Mouse (Mus musculus) retina, postnatal 7 days (tissue): Measurements from ENCODE around the gene Ssh1.

Experiments used
- DNase-seq: peaks from one replicate; pipeline ENCODE4 v3.0.0-alpha.2; 2012; ENCODE audit warnings: low read depth, low spot score

Gene Ssh1

GRCm38 (mm10) chr5:113966452-113967150 lies 27.1 kb downstream of the Ssh1 start:
- DNase-seq: no peak

- DNase-seq: no peak
Measured at GRCm38 (mm10) chr5:113965659-113966185, 28.0 kb downstream of the Ssh1 start.

GRCm38 (mm10) chr5:113964972-113965371 lies 28.7 kb downstream of the Ssh1 start:
- no peak for DNase-seq

GRCm38 (mm10) chr5:113961776-113962175 lies 31.9 kb downstream of the Ssh1 start:
- DNase-seq: no peak

GRCm38 (mm10) chr5:113960416-113960815 lies 33.3 kb downstream of the Ssh1 start:
- no peak for DNase-seq

GRCm38 (mm10) chr5:113959039-113959438 lies 34.7 kb downstream of the Ssh1 start:
- no peak for DNase-seq

- peak; percentile 75 for DNase-seq
Measured at GRCm38 (mm10) chr5:113956510-113956909, 37.2 kb downstream of the Ssh1 start.

- no peak for DNase-seq
Measured at GRCm38 (mm10) chr5:113955691-113956090, 38.0 kb downstream of the Ssh1 start.

GRCm38 (mm10) chr5:113955281-113955680 lies 38.4 kb downstream of the Ssh1 start:
- DNase-seq: no peak

GRCm38 (mm10) chr5:113954421-113954820 lies 39.3 kb downstream of the Ssh1 start:
- peak; percentile 79 for DNase-seq

- DNase-seq: no peak
Measured at GRCm38 (mm10) chr5:113952519-113952918, 41.2 kb downstream of the Ssh1 start.

- no peak for DNase-seq
Measured at GRCm38 (mm10) chr5:113951693-113952071, 42.0 kb downstream of the Ssh1 start.

GRCm38 (mm10) chr5:113950786-113951692 lies 42.7 kb downstream of the Ssh1 start:
- no peak for DNase-seq

- DNase-seq: no peak
Measured at GRCm38 (mm10) chr5:113950133-113950532, 43.6 kb downstream of the Ssh1 start.

GRCm38 (mm10) chr5:113947280-113947679 lies 46.4 kb downstream of the Ssh1 start:
- DNase-seq: no peak

GRCm38 (mm10) chr5:113945126-113945525 lies 48.6 kb downstream of the Ssh1 start:
- DNase-seq: no peak

- DNase-seq: no peak
Measured at GRCm38 (mm10) chr5:113943328-113943727, 50.4 kb downstream of the Ssh1 start.

- DNase-seq: no peak
Measured at GRCm38 (mm10) chr5:113942580-113942979, 51.1 kb downstream of the Ssh1 start.

- no peak for DNase-seq
Measured at GRCm38 (mm10) chr5:113939263-113939900, 54.3 kb downstream of the Ssh1 start.

- no peak for DNase-seq
Measured at GRCm38 (mm10) chr5:113937650-113938049, 56.0 kb downstream of the Ssh1 start.

- DNase-seq: no peak
Measured at GRCm38 (mm10) chr5:113933889-113934288, 59.8 kb downstream of the Ssh1 start.

GRCm38 (mm10) chr5:113933480-113933879 lies 60.2 kb downstream of the Ssh1 start:
- DNase-seq: no peak
